8 mouse cellular contexts compared by ENCODE assay signal in the genomic region with DNA sequence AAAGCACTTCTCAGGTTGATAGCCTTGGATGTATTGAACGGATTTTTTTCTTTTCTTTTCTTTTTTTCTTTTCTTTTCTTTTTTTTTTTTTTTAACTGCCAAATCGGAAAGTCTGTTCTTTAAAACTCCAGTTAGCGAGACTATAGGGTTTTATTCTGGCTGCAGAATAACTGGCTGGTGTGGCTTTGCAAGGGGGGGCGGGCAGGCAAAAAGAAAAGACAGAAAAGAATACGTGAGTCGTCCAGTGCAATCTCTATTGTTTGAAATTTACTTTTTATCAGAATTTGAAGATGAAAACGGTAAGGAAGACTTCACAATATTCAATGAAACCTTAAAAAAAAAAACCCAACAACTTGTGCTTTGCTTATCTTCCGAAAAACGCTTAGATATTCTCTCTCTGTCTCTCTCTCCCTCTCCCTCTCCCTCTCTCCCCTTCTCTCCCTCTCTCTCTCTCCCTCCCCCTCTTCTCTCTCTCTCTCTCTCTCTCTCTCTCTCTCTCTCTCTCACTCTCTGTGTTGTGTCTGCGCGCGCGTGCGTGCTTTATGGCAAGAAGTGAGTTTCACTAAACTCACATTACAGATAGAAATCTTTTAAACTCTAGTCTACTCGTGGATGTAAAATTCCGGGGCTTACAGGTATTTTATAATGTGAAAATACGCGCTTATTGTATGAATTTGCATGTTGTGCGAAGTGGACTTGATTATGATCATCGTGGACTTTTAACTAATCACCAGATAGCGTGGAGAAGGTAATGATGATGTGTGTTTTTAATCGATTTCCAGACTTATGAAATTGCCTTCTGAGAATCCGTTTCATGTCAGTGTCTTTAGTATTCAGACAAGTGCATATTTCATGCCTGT. TPM values are rescaled to one million over a fixed set of nuclear protein-coding genes. Genes with fewer than 3 reads are reported as not detected.
DNase-seq lines count a peak whose midpoint lies in the region; ATAC-seq and TF ChIP-seq lines count a peak whose summit lies in the region.

TSS of gene Adamts6 (plus strand) at position 470 of the 860 bp plus-strand sequence.

- no peaks in the 10 kb centered on the region for H3K27me3 ChIP-seq in C2C12 (ENCODE audit: control insufficient read depth, insufficient read depth, insufficient read length)
- H3K27me3 ChIP-seq in limb, embryonic 10.5 days (ENCODE audit: low read depth, poor library complexity, severe bottlenecking) = no peaks in the 10 kb centered on the region
- no peaks in the 10 kb centered on the region for H3K27me3 ChIP-seq in midbrain, embryonic 16.5 days (ENCODE audit: control insufficient read depth, insufficient read depth, low read depth, low read length)

- peaks cover 29% of the 10 kb centered on the region for H3K79me3 ChIP-seq in C2C12 (ENCODE audit: low read depth)

- H3K79me2 ChIP-seq in C2C12 (ENCODE audit: control insufficient read depth, insufficient read depth) = peaks cover 47% of the 10 kb centered on the region

- TF ChIP-seq CTCF in C2C12 (IDR thresholded peaks at IDR 0.05; ENCODE audit: control insufficient read depth, insufficient read depth, insufficient read length) = no peak

- peak within 1 kb of the TSS; percentile 77 for H3K4me2 ChIP-seq in midbrain, embryonic 16.5 days (ENCODE audit: low read length)

- peaks cover 21% of the 10 kb centered on the region for H3K4me1 ChIP-seq in limb, embryonic 10.5 days
- peaks cover 15% of the 10 kb centered on the region for H3K4me1 ChIP-seq in midbrain, embryonic 16.5 days (ENCODE audit: control insufficient read depth, insufficient read depth, low read length)

- peak; percentile 25 for DNase-seq in adrenal gland, adult 2 months
- DNase-seq in adrenal gland, postnatal 4 days (ENCODE audit: low spot score in 2 of 2) = no peak
- peak; percentile 43 to 54 for DNase-seq in cerebellum, postnatal 10 days
- DNase-seq in heart, postnatal 10 days = peak; percentile 29 to 44
- DNase-seq in limb, embryonic 10.5 days (ENCODE audit: low spot score) = peak; percentile 47
- no peak for DNase-seq in ovary, adult 18-20 months (ENCODE audit: low spot score)

- peak within 1 kb of the TSS; percentile 44 for H3K4me3 ChIP-seq in C2C12 (ENCODE audit: insufficient read depth, poor library complexity, severe bottlenecking)
- peak within 1 kb of the TSS; percentile 54 for H3K4me3 ChIP-seq in limb, embryonic 10.5 days
- peak within 1 kb of the TSS; percentile 49 for H3K4me3 ChIP-seq in midbrain, embryonic 16.5 days (ENCODE audit: low read depth, low read length)

- ATAC-seq in midbrain, embryonic 16.5 days = no peak

- H3ac ChIP-seq in C2C12 (ENCODE audit: control insufficient read depth, insufficient read length, low read depth) = peak within 1 kb of the TSS; percentile 70

- no peaks in the 10 kb centered on the region for H3K36me3 ChIP-seq in C2C12 (ENCODE audit: control insufficient read depth, insufficient read depth)
- no peaks in the 10 kb centered on the region for H3K36me3 ChIP-seq in limb, embryonic 10.5 days
- no peaks in the 10 kb centered on the region for H3K36me3 ChIP-seq in midbrain, embryonic 16.5 days (ENCODE audit: control insufficient read depth, insufficient read depth, low read length)

- peak within 1 kb of the TSS; percentile 84 for H3K27ac ChIP-seq in limb, embryonic 10.5 days
- peak within 1 kb of the TSS; percentile 71 for H3K27ac ChIP-seq in midbrain, embryonic 16.5 days (ENCODE audit: low read length)

- H3K9ac ChIP-seq in midbrain, embryonic 16.5 days (ENCODE audit: low read depth, low read length) = peak within 1 kb of the TSS; percentile 50

- intact Hi-C loops in heart, postnatal 10 days (cut with DNase I) = loop anchor here (5.0 kb wide), 2 partner anchors 655 to 765 kb away; partner anchors contain the start of gene Rgs7bp

- under 1% methylated on average over 23 of the region's 23 CpGs for WGBS in limb, embryonic 10.5 days
- under 1% methylated on average over 23 of the region's 23 CpGs for WGBS in midbrain, embryonic 16.5 days

- no peaks in the 10 kb centered on the region for H3K9me3 ChIP-seq in limb, embryonic 10.5 days (replicated peaks)
- no peaks in the 10 kb centered on the region for H3K9me3 ChIP-seq in midbrain, embryonic 16.5 days (replicated peaks; ENCODE audit: control insufficient read depth, low read length, poor library complexity, severe bottlenecking)

TF ChIP-seq in C2C12, 6 proteins besides CTCF, POLR2A, EP300 and RAD21:
- TF ChIP-seq MYOD1 (IDR thresholded peaks at IDR 0.05; ENCODE audit: control insufficient read depth, insufficient read length, low read depth) = no peak
- no peak for TF ChIP-seq MAX (IDR thresholded peaks at IDR 0.05)
- no peak for TF ChIP-seq MYOG (IDR thresholded peaks at IDR 0.05; ENCODE audit: control insufficient read depth, extremely low read depth, insufficient read length)
- TF ChIP-seq FOSL1 (IDR thresholded peaks at IDR 0.05; ENCODE audit: insufficient read depth, low read length, poor library complexity, severe bottlenecking) = no peak
- TF ChIP-seq CEBPB (IDR thresholded peaks at IDR 0.05; ENCODE audit: low read depth) = no peak
- no peak for TF ChIP-seq USF1 (IDR thresholded peaks at IDR 0.05; ENCODE audit: low read depth)

RNA-seq across cellular contexts. Expression of gene Adamts6, which starts in this region (rescaled TPM):
- 1 to 10 TPM; 1.7 to 4.0 TPM for total RNA-seq in adrenal gland, adult 2 months (2021)
- 1.00 and 1.1 TPM in 2 replicates for polyA plus RNA-seq in adrenal gland, adult 2 months (2012; rRNA removed)
- 1 to 10 TPM; 5.6 to 8.1 TPM for total RNA-seq in adrenal gland, postnatal 4 days (2021)
- 1.3 TPM for polyA plus RNA-seq in C2C12 (2012; fragmentation: generic; extraction: Trizol)
- 1 to 10 TPM; 6.5 to 9.6 TPM for total RNA-seq in heart, postnatal 10 days (2021)
- 1.6 and 3.0 TPM in 2 replicates for polyA plus RNA-seq in limb, embryonic 10.5 days (2016; fragmentation: Nextera tagmentation; extraction: Ambion mirVana)
- polyA plus RNA-seq in midbrain, embryonic 16.5 days (2015; fragmentation: Nextera tagmentation; extraction: Ambion mirVana) = 1.5 and 1.9 TPM in 2 replicates

Comparison
In these comparisons a context has a peak if more than half of its experiments do, and no peak if none do; other contexts are left out.
1. DNase-seq: peak in adrenal gland, adult 2 months (single experiment), cerebellum, postnatal 10 days (2 of 2), heart, postnatal 10 days (2 of 2) and limb, embryonic 10.5 days (single experiment); none in adrenal gland, postnatal 4 days (0 of 2) and ovary, adult 18-20 months (single experiment).
2. Peak in every context shown above with its lines, with median percentiles within 50 percentile points of each other: H3K4me3 ChIP-seq.